Mouse (Mus musculus) common myeloid progenitor, adult 5-6 weeks (primary cell): ENCODE data around the gene Gm29776. TPM values are rescaled to one million over a fixed set of nuclear protein-coding genes. Genes with fewer than 3 reads are reported as not detected.

Source experiments
- ATAC-seq: replicated peaks from 2 replicates; pipeline ENCODE4 v1.8.0; 2016; ENCODE audit warnings: low read depth, mild to moderate bottlenecking, moderate TSS enrichment, inconsistent platforms; ENCODE audit not compliant: poor library complexity, severe bottlenecking
- total RNA-seq: library from RNA; stranded (forward); fragments of 200-1000, 187-1606 nt; gene quantifications from 2 replicates; pipeline ENCODE4 v1.2.3, GENCODE M21; 2017

Gm29776 gene
- total RNA-seq, 1 experiment from 2014 or later = 0.37 TPM

GRCm38 (mm10) chr14:54660009-54660408 lies 38.6 kb downstream of the Gm29776 start:
- no peak for ATAC-seq

GRCm38 (mm10) chr14:54653496-54653895 lies 45.1 kb downstream of the Gm29776 start:
- ATAC-seq = peak; percentile 95

- no peak for ATAC-seq
These were observed 45.8 kb downstream of the Gm29776 start for GRCm38 (mm10) chr14:54652787-54653186.

GRCm38 (mm10) chr14:54651556-54651955 lies 47.1 kb downstream of the Gm29776 start:
- ATAC-seq = no peak

- peak; percentile 65 for ATAC-seq
These were observed 47.8 kb downstream of the Gm29776 start for GRCm38 (mm10) chr14:54650621-54651454.

GRCm38 (mm10) chr14:54647900-54648299 lies 50.7 kb downstream of the Gm29776 start:
- no peak for ATAC-seq

- ATAC-seq = no peak
These were observed 51.6 kb downstream of the Gm29776 start for GRCm38 (mm10) chr14:54646898-54647636.

- no peak for ATAC-seq
These were observed 52.2 kb downstream of the Gm29776 start for GRCm38 (mm10) chr14:54646455-54646854.

- ATAC-seq = no peak
These were observed 54.3 kb downstream of the Gm29776 start for GRCm38 (mm10) chr14:54644294-54644693.

- no peak for ATAC-seq
These were observed 55.6 kb downstream of the Gm29776 start for GRCm38 (mm10) chr14:54643011-54643410.

Other genes starting within 250 kb of the Gm29776 start
- 28.8 and 46.5 TPM in 2 replicates for gene Lrp10, start 234.7 kb downstream of the Gm29776 start, total RNA-seq
- gene Rem2, start 222.7 kb downstream of the Gm29776 start, total RNA-seq = 0.53 and 1.7 TPM in 2 replicates
- gene Prmt5, start 181.3 kb downstream of the Gm29776 start, total RNA-seq = 79.2 and 82.9 TPM in 2 replicates
- gene Haus4, start 144.2 kb downstream of the Gm29776 start, total RNA-seq = 74.5 and 85.9 TPM in 2 replicates
- gene Ajuba, start 121.3 kb downstream of the Gm29776 start, total RNA-seq = 1.3 and 1.9 TPM in 2 replicates
- 5.3 TPM in 2 replicates for gene 4931414P19Rik, start 92.8 kb downstream of the Gm29776 start, total RNA-seq
- 56.3 and 58.6 TPM in 2 replicates for gene Psmb5, start 80.8 kb downstream of the Gm29776 start, total RNA-seq
- not detected in 2 replicates for gene Psmb11, start 77.4 kb downstream of the Gm29776 start, total RNA-seq
- not detected in 2 replicates for gene Gm17606, start 57.9 kb downstream of the Gm29776 start, total RNA-seq
- gene Cdh24, start 57.5 kb downstream of the Gm29776 start, total RNA-seq = 0.46 and 0.58 TPM in 2 replicates
- 26.5 and 33.2 TPM in 2 replicates for gene 1700123O20Rik, start 12.6 kb downstream of the Gm29776 start, total RNA-seq
- 238 and 282 TPM in 2 replicates for gene Acin1, start 11.9 kb downstream of the Gm29776 start, total RNA-seq
- gene Cebpe, start 13.3 kb upstream of the Gm29776 start, total RNA-seq = 1.2 and 4.9 TPM in 2 replicates
- 4.4 and 5.5 TPM in 2 replicates for gene Slc7a8, start 83.1 kb upstream of the Gm29776 start, total RNA-seq
- gene Rnf212b, start 115.3 kb upstream of the Gm29776 start, total RNA-seq = not detected in 2 replicates
- gene Homez, start 172.1 kb upstream of the Gm29776 start, total RNA-seq = 12.5 and 15.6 TPM in 2 replicates
- gene Ppp1r3e, start 178.7 kb upstream of the Gm29776 start, total RNA-seq = 5.4 TPM in 1 of 2 replicates, not detected in the other
- 7.8 and 10.3 TPM in 2 replicates for gene Bcl2l2, start 184.5 kb upstream of the Gm29776 start, total RNA-seq
- gene Gm20521, start 184.6 kb upstream of the Gm29776 start, total RNA-seq = 2.4 TPM in 1 of 2 replicates, not detected in the other
- 466 and 493 TPM in 2 replicates for gene Pabpn1, start 193.7 kb upstream of the Gm29776 start, total RNA-seq
- gene Slc22a17, start 214.3 kb upstream of the Gm29776 start, total RNA-seq = 0.23 and 6.6 TPM in 2 replicates
- not detected in 2 replicates for gene Efs, start 227.3 kb upstream of the Gm29776 start, total RNA-seq
- gene Il25, start 233.9 kb upstream of the Gm29776 start, total RNA-seq = not detected in 2 replicates
- not detected in 2 replicates for gene Cmtm5, start 237.4 kb upstream of the Gm29776 start, total RNA-seq